Mouse (Mus musculus): ENCODE measurements around the gene Selenos.

GRCm38 (mm10) chr7:66136187-66136586 is 56.7 kb downstream of the Selenos start:
- TF ChIP-seq CTCF (IDR thresholded peaks at IDR 0.05; ENCODE audit: borderline replicate concordance, insufficient read depth, low read depth, low read length): no peak
- TF ChIP-seq POLR2A (IDR thresholded peaks at IDR 0.05; ENCODE audit: borderline replicate concordance, insufficient read depth, low read length): no peak
